Mouse (Mus musculus) limb, embryonic 11.5 days (tissue): ENCODE data around the gene Islr2. TPM values are rescaled to one million over a fixed set of nuclear protein-coding genes. Genes with fewer than 3 reads are reported as not detected.

Experiments
- ATAC-seq: fragments of 200-750 bp; cut with Nextera tagmentation; 2 replicates; pipeline ENCODE4 v1.8.0; 2017; ENCODE audit warnings: low read depth; ENCODE audit not compliant: insufficient number of reproducible peaks, low FRiP score, low TSS enrichment
- DNase-seq: peaks from one replicate; pipeline ENCODE4 v3.0.0-alpha.2; 2015; ENCODE audit warnings: low spot score
- H3K27ac ChIP-seq: fragments of 300-500 bp; sonication (generic); replicated peaks from 2 replicates; pipeline ENCODE4 v1.5.1; 2014; ENCODE audit warnings: low read depth, mild to moderate bottlenecking, low read length
- H3K27me3 ChIP-seq: fragments of 300-500 bp; sonication (generic); 2 replicates; pipeline ENCODE4 v1.6.1; 2014; ENCODE audit warnings: mild to moderate bottlenecking, low read length, mixed read lengths; ENCODE audit not compliant: control insufficient read depth, insufficient read depth
- H3K36me3 ChIP-seq: fragments of 300-500 bp; sonication (generic); 2 replicates; pipeline ENCODE4 v1.6.1; 2014; ENCODE audit warnings: mild to moderate bottlenecking, low read length, moderate library complexity, mixed read lengths; ENCODE audit not compliant: control insufficient read depth, insufficient read depth
- H3K4me1 ChIP-seq: fragments of 300-500 bp; sonication (generic); 2 replicates; pipeline ENCODE4 v1.6.1; 2014; ENCODE audit warnings: low read length, mixed read lengths; ENCODE audit not compliant: control insufficient read depth, insufficient read depth
- H3K4me2 ChIP-seq: fragments of 300-500 bp; sonication (generic); 2 replicates; pipeline ENCODE4 v1.6.1; 2014; ENCODE audit warnings: low read depth, mild to moderate bottlenecking, moderate library complexity; ENCODE audit not compliant: severe bottlenecking
- H3K4me3 ChIP-seq: fragments of 300-500 bp; sonication (generic); 2 replicates; pipeline ENCODE4 v1.5.1; 2014; ENCODE audit warnings: low read depth, low read length
- H3K9ac ChIP-seq: fragments of 300-500 bp; sonication (generic); 2 replicates; pipeline ENCODE4 v1.6.1; 2014; ENCODE audit warnings: mild to moderate bottlenecking, low read length
- H3K9me3 ChIP-seq: fragments of 300-500 bp; sonication (generic); 2 replicates; pipeline ENCODE4 v1.6.1; 2016; ENCODE audit warnings: low read length; ENCODE audit not compliant: control insufficient read depth
- WGBS: fragments of 180-500 bp; shearing (Covaris S2); extraction: QIAGEN DNeasy Blood & Tissue Kit; methylation state at CpG from one replicate; pipeline ENCODE4 v1.1.7; 2014; 5-methylcytosine and 5-hydroxymethylcytosine counted together
- polyA plus RNA-seq: library from polyadenylated mRNA; unstranded; fragments of >200 nt; fragmentation: Nextera tagmentation; extraction: Ambion mirVana; gene quantifications from 2 replicates; pipeline ENCODE4 v1.2.1, GENCODE M21; 2014

The Islr2 gene
- polyA plus RNA-seq, 1 experiment from 2014 or later: 0.60 TPM

- no peaks in the 10 kb centered on the region for H3K9me3 ChIP-seq
- DNase-seq (no peak), ATAC-seq (no peak)
- peaks cover 9% of the 10 kb centered on the region; the same call in 1 of the 2 replicates for H3K4me1 ChIP-seq
- no peak overlapping the region for H3K4me3 ChIP-seq
- no peaks in the 10 kb centered on the region for H3K27me3 ChIP-seq
- WGBS: 67% methylated on average over 5 of the region's 5 CpGs
- H3K27ac ChIP-seq: no peak overlapping the region
- H3K9ac ChIP-seq: no peak overlapping the region
- H3K36me3 ChIP-seq: no peaks in the 10 kb centered on the region
- H3K4me2 ChIP-seq: no peak overlapping the region
Measured at GRCm38 (mm10) chr9:58213377-58213776, 9.3 kb upstream of the Islr2 start.

GRCm38 (mm10) chr9:58210304-58210627, 6.1 kb upstream of the Islr2 start:
- no peak overlapping the region for H3K27ac ChIP-seq
- peaks cover under 1% of the 10 kb centered on the region; the same call in 1 of the 2 replicates for H3K27me3 ChIP-seq
- ATAC-seq (no peak), DNase-seq (no peak)
- 49% methylated on average over 2 of the region's 2 CpGs for WGBS
- no peaks in the 10 kb centered on the region for H3K36me3 ChIP-seq
- H3K9ac ChIP-seq: no peak overlapping the region
- no peak overlapping the region for H3K4me3 ChIP-seq
- H3K9me3 ChIP-seq: no peaks in the 10 kb centered on the region
- peaks cover 9% of the 10 kb centered on the region; the same call in 1 of the 2 replicates for H3K4me1 ChIP-seq
- H3K4me2 ChIP-seq: no peak overlapping the region

- peaks cover 2% of the 10 kb centered on the region; the same call in 1 of the 2 replicates for H3K27me3 ChIP-seq
- H3K4me3 ChIP-seq: no peak overlapping the region
- H3K4me1 ChIP-seq: peaks cover 9% of the 10 kb centered on the region; the same call in 1 of the 2 replicates
- no peak overlapping the region for H3K4me2 ChIP-seq
- no peak overlapping the region for H3K27ac ChIP-seq
- DNase-seq (no peak), ATAC-seq (no peak)
- H3K9me3 ChIP-seq: no peaks in the 10 kb centered on the region
- no peaks in the 10 kb centered on the region for H3K36me3 ChIP-seq
- H3K9ac ChIP-seq: no peak overlapping the region
- 78% methylated on average over 8 of the region's 8 CpGs for WGBS
Measured at GRCm38 (mm10) chr9:58209462-58210303, 5.6 kb upstream of the Islr2 start.

GRCm38 (mm10) chr9:58206013-58206412, 1.9 kb upstream of the Islr2 start:
- WGBS: 85% methylated on average over 7 of the region's 7 CpGs
- peaks cover 31% of the 10 kb centered on the region for H3K27me3 ChIP-seq
- no peaks in the 10 kb centered on the region for H3K36me3 ChIP-seq
- DNase-seq (no peak), ATAC-seq (no peak)
- no peak overlapping the region for H3K9ac ChIP-seq
- H3K4me1 ChIP-seq: peaks cover 10% of the 10 kb centered on the region
- H3K9me3 ChIP-seq: no peaks in the 10 kb centered on the region
- H3K27ac ChIP-seq: no peak overlapping the region
- H3K4me3 ChIP-seq: no peak overlapping the region
- no peak overlapping the region for H3K4me2 ChIP-seq

GRCm38 (mm10) chr9:58204448-58205000, 405 bp upstream of the Islr2 start:
- ATAC-seq (peak; percentile 52; the same call in 1 of the 2 replicates), DNase-seq (peak; percentile 98)
- H3K4me3 ChIP-seq: 0 out of 2 replicates have a peak overlapping the region, but pooled peaks have one; percentile 3
- H3K9me3 ChIP-seq: no peaks in the 10 kb centered on the region
- H3K4me2 ChIP-seq: peak overlapping the region; percentile 45; the same call in 1 of the 2 replicates
- WGBS: 3% methylated on average over 18 of the region's 18 CpGs
- peaks cover 46% of the 10 kb centered on the region for H3K27me3 ChIP-seq
- H3K9ac ChIP-seq: no peak overlapping the region
- peaks cover 12% of the 10 kb centered on the region for H3K4me1 ChIP-seq
- H3K27ac ChIP-seq: no peak overlapping the region
- no peaks in the 10 kb centered on the region for H3K36me3 ChIP-seq

- H3K4me3 ChIP-seq: no peak overlapping the region
- peaks cover 28% of the 10 kb centered on the region for H3K4me1 ChIP-seq
- H3K9me3 ChIP-seq: no peaks in the 10 kb centered on the region
- peaks cover 63% of the 10 kb centered on the region for H3K27me3 ChIP-seq
- ATAC-seq (no peak), DNase-seq (no peak)
- WGBS: 4% methylated on average over 14 of the region's 14 CpGs
- no peak overlapping the region for H3K27ac ChIP-seq
- H3K36me3 ChIP-seq: no peaks in the 10 kb centered on the region
- H3K4me2 ChIP-seq: no peak overlapping the region
- H3K9ac ChIP-seq: no peak overlapping the region
Measured at GRCm38 (mm10) chr9:58202676-58203453, 1.3 kb downstream of the Islr2 start.

- Histone ChIP-seq H3K4me3 (0 out of 2 replicates have a peak overlapping the region, but pooled peaks have one; percentile 3), H3K9me3 (no peaks in the 10 kb centered on the region), H3K27ac (no peak overlapping the region), H3K27me3 (peaks cover 72% of the 10 kb centered on the region), H3K4me2 (no peak overlapping the region; the same call in 1 of the 2 replicates), H3K4me1 (peaks cover 31% of the 10 kb centered on the region), H3K9ac (no peak overlapping the region), H3K36me3 (no peaks in the 10 kb centered on the region)
- ATAC-seq: no peak
- under 1% methylated on average over 37 of the region's 37 CpGs for WGBS
- DNase-seq: peak; percentile 52
Measured at GRCm38 (mm10) chr9:58201861-58202549, 2.1 kb downstream of the Islr2 start.
